Mouse (Mus musculus) erythroblast, embryonic 14.5 days (primary cell): Measurements from ENCODE around the gene Pomt1. TPM values are rescaled to one million over a fixed set of nuclear protein-coding genes. Genes with fewer than 3 reads are reported as not detected.

Source experiments
- H3K27me3 ChIP-seq: 2 replicates; pipeline ENCODE4 v1.6.1; 2012; ENCODE audit warnings: inconsistent platforms; ENCODE audit not compliant: control insufficient read depth
- H3K36me3 ChIP-seq: 2 replicates; pipeline ENCODE4 v1.6.1; 2012; ENCODE audit warnings: mild to moderate bottlenecking, inconsistent platforms; ENCODE audit not compliant: control insufficient read depth
- H3K4me1 ChIP-seq: 2 replicates; pipeline ENCODE4 v1.6.1; 2012; ENCODE audit warnings: inconsistent platforms; ENCODE audit not compliant: control insufficient read depth
- H3K4me3 ChIP-seq: replicated peaks from 2 replicates; pipeline ENCODE3; 2012; ENCODE audit warnings: moderate library complexity, mild to moderate bottlenecking, inconsistent platforms
- H3K9me3 ChIP-seq: 2 replicates; pipeline ENCODE4 v1.6.1; 2012; ENCODE audit warnings: low read length, inconsistent platforms, mixed read lengths; ENCODE audit not compliant: control insufficient read depth
- GATA1 ChIP-seq: IDR thresholded peaks from 2 replicates; pipeline ENCODE4 v1.6.1; 2012; ENCODE audit warnings: low read length, inconsistent platforms, mixed read lengths
- TAL1 ChIP-seq: IDR thresholded peaks from 3 replicates; pipeline ENCODE4 v1.6.1; 2012; ENCODE audit warnings: low read length, inconsistent platforms, mixed read lengths
- polyA plus RNA-seq: library from polyadenylated mRNA; stranded (reverse); fragments of >175 nt; gene quantifications from 2 replicates; pipeline ENCODE4 v1.2.3, GENCODE M21; 2012

The Pomt1 gene
- polyA plus RNA-seq, 1 experiment: 0.79 TPM

GRCm38 (mm10) chr2:32201527-32201926 lies 34.9 kb upstream of the Pomt1 start:
- Histone ChIP-seq H3K36me3 (peaks cover 97% of the 10 kb centered on the region), H3K27me3 (no peaks in the 10 kb centered on the region), H3K9me3 (no peaks in the 10 kb centered on the region), H3K4me3 (no peak overlapping the region), H3K4me1 (no peaks in the 10 kb centered on the region)
- TF ChIP-seq TAL1 (no peak), GATA1 (no peak)

GRCm38 (mm10) chr2:32203853-32204252 lies 32.5 kb upstream of the Pomt1 start:
- Histone ChIP-seq H3K4me1 (no peaks in the 10 kb centered on the region; the same call in 1 of the 2 replicates), H3K4me3 (no peak overlapping the region), H3K36me3 (peaks cover 99% of the 10 kb centered on the region), H3K9me3 (no peaks in the 10 kb centered on the region), H3K27me3 (no peaks in the 10 kb centered on the region)
- TF ChIP-seq GATA1 (no peak), TAL1 (no peak)

- Histone ChIP-seq H3K4me3 (no peak overlapping the region), H3K36me3 (peaks cover 98% of the 10 kb centered on the region), H3K9me3 (no peaks in the 10 kb centered on the region), H3K27me3 (no peaks in the 10 kb centered on the region), H3K4me1 (no peaks in the 10 kb centered on the region; the same call in 1 of the 2 replicates)
- TF ChIP-seq GATA1 (no peak), TAL1 (no peak)
These were observed 28.7 kb upstream of the Pomt1 start for GRCm38 (mm10) chr2:32207682-32208081.

GRCm38 (mm10) chr2:32211689-32212088 lies 24.7 kb upstream of the Pomt1 start:
- Histone ChIP-seq H3K9me3 (no peaks in the 10 kb centered on the region), H3K4me1 (no peaks in the 10 kb centered on the region; the same call in 1 of the 2 replicates), H3K27me3 (no peaks in the 10 kb centered on the region), H3K36me3 (peaks cover 99% of the 10 kb centered on the region), H3K4me3 (no peak overlapping the region)
- no peak for TF ChIP-seq TAL1
- no peak for TF ChIP-seq GATA1

- Histone ChIP-seq H3K36me3 (peaks cover 99% of the 10 kb centered on the region), H3K4me3 (no peak overlapping the region)
- TF ChIP-seq TAL1 (no peak), GATA1 (no peak)
These were observed 23.4 kb upstream of the Pomt1 start for GRCm38 (mm10) chr2:32213000-32213399.

GRCm38 (mm10) chr2:32215576-32215975 lies 20.8 kb upstream of the Pomt1 start:
- H3K9me3 ChIP-seq: no peaks in the 10 kb centered on the region
- TF ChIP-seq TAL1 (no peak), GATA1 (no peak)
- H3K27me3 ChIP-seq: no peaks in the 10 kb centered on the region
- H3K4me3 ChIP-seq: no peak overlapping the region
- H3K4me1 ChIP-seq: no peaks in the 10 kb centered on the region
- peaks cover 99% of the 10 kb centered on the region for H3K36me3 ChIP-seq

More at GRCm38 (mm10) chr2:32213000-32213399, 23.4 kb upstream of the Pomt1 start:
- H3K4me1 ChIP-seq: no peaks in the 10 kb centered on the region
- H3K27me3 ChIP-seq: no peaks in the 10 kb centered on the region
- no peaks in the 10 kb centered on the region for H3K9me3 ChIP-seq

GRCm38 (mm10) chr2:32216506-32216905 lies 19.9 kb upstream of the Pomt1 start:
- no peak for TF ChIP-seq GATA1
- no peak for TF ChIP-seq TAL1
- Histone ChIP-seq H3K36me3 (peaks cover 100% of the 10 kb centered on the region), H3K27me3 (no peaks in the 10 kb centered on the region), H3K9me3 (no peaks in the 10 kb centered on the region), H3K4me1 (no peaks in the 10 kb centered on the region), H3K4me3 (no peak overlapping the region)

- H3K4me3 ChIP-seq: no peak overlapping the region
- no peaks in the 10 kb centered on the region for H3K9me3 ChIP-seq
- H3K27me3 ChIP-seq: no peaks in the 10 kb centered on the region
- TF ChIP-seq GATA1: no peak
- no peak for TF ChIP-seq TAL1
- no peaks in the 10 kb centered on the region for H3K4me1 ChIP-seq
- peaks cover 100% of the 10 kb centered on the region for H3K36me3 ChIP-seq
These were observed 18.7 kb upstream of the Pomt1 start for GRCm38 (mm10) chr2:32217656-32218055.

GRCm38 (mm10) chr2:32218113-32218512 lies 18.3 kb upstream of the Pomt1 start:
- Histone ChIP-seq H3K4me3 (no peak overlapping the region), H3K4me1 (no peaks in the 10 kb centered on the region), H3K27me3 (no peaks in the 10 kb centered on the region), H3K36me3 (peaks cover 100% of the 10 kb centered on the region), H3K9me3 (no peaks in the 10 kb centered on the region)
- TF ChIP-seq GATA1 (no peak), TAL1 (no peak)

- Histone ChIP-seq H3K36me3 (peaks cover 100% of the 10 kb centered on the region), H3K9me3 (no peaks in the 10 kb centered on the region), H3K27me3 (no peaks in the 10 kb centered on the region), H3K4me3 (no peak overlapping the region), H3K4me1 (no peaks in the 10 kb centered on the region)
- no peak for TF ChIP-seq TAL1
- TF ChIP-seq GATA1: no peak
These were observed 17.7 kb upstream of the Pomt1 start for GRCm38 (mm10) chr2:32218541-32219334.
